Mouse (Mus musculus) embryonic facial prominence, embryonic 10.5 days (tissue): ENCODE measurements around the gene Adh1. TPM values are rescaled to one million over a fixed set of nuclear protein-coding genes. Genes with fewer than 3 reads are reported as not detected.

Source experiments
- DNase-seq: peaks from one replicate; pipeline ENCODE4 v3.0.0-alpha.2; 2017; ENCODE audit warnings: low spot score
- H3K27ac ChIP-seq: fragments of 300-500 bp; sonication (generic); replicated peaks from 2 replicates; pipeline ENCODE4 v1.5.1; 2016; ENCODE audit warnings: mild to moderate bottlenecking
- H3K27me3 ChIP-seq: fragments of 300-500 bp; sonication (generic); replicated peaks from 2 replicates; pipeline ENCODE4 v1.6.1; 2016; ENCODE audit warnings: low read depth, mild to moderate bottlenecking; ENCODE audit not compliant: poor library complexity, severe bottlenecking
- H3K36me3 ChIP-seq: fragments of 300-500 bp; sonication (generic); replicated peaks from 2 replicates; pipeline ENCODE4 v1.6.1; 2016; ENCODE audit warnings: mild to moderate bottlenecking, moderate library complexity
- H3K4me1 ChIP-seq: fragments of 300-500 bp; sonication (generic); 2 replicates; pipeline ENCODE4 v1.6.1; 2016
- H3K4me3 ChIP-seq: fragments of 300-500 bp; sonication (generic); 2 replicates; pipeline ENCODE4 v1.5.1; 2016; ENCODE audit warnings: mild to moderate bottlenecking, moderate library complexity
- H3K9me3 ChIP-seq: fragments of 300-500 bp; sonication (generic); 2 replicates; pipeline ENCODE4 v1.6.1; 2016; ENCODE audit warnings: mild to moderate bottlenecking
- WGBS: fragments of 180-500 bp; shearing (Covaris S2); methylation state at CpG from one replicate; pipeline ENCODE4 v1.1.7; 2016; 5-methylcytosine and 5-hydroxymethylcytosine counted together
- polyA plus RNA-seq: library from polyadenylated mRNA; unstranded; fragments of >200 nt; fragmentation: Nextera tagmentation; extraction: Ambion mirVana; gene quantifications from 2 replicates; pipeline ENCODE4 v1.2.1, GENCODE M21; 2016

Gene Adh1
- polyA plus RNA-seq, 1 experiment from 2014 or later: not detected

DNA sequence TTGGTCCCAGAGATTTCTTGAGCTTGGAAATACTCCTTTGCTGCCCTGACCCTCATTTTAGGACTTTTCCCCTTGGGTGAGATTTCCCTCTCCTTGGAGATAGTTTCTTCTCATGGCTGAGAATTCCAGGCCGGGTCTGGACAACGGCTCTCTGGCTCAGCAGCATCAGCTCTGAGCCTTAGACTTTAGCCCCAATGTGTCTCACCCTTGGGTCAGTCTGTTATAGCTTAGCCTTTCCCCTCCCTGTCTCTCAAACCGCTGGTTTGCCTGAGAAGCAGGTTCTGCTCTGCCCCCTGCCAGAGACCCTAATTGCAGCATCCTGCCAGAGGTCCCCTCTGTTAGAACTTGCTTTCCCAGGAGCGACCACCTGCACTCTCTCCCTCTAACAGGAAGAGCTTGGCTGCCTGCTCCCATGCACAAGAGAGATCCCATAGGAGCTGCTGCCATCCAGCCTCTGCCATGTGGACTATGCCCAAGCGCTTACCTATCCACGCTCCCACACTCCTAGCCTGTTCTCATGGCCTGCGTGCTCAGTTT, 16.4 kb upstream of the Adh1 start:
- Histone ChIP-seq H3K27ac (no peak overlapping the region; the same call in 1 of the 2 replicates), H3K4me1 (peaks cover 3% of the 10 kb centered on the region; the same call in 1 of the 2 replicates), H3K9me3 (no peaks in the 10 kb centered on the region), H3K4me3 (no peak overlapping the region), H3K27me3 (no peaks in the 10 kb centered on the region), H3K36me3 (no peaks in the 10 kb centered on the region)
- WGBS: 78% methylated on average over 7 of the region's 7 CpGs
- DNase-seq: no peak

- no peak for DNase-seq
- Histone ChIP-seq H3K27me3 (no peaks in the 10 kb centered on the region), H3K4me3 (no peak overlapping the region), H3K27ac (no peak overlapping the region), H3K9me3 (no peaks in the 10 kb centered on the region), H3K4me1 (peaks cover 3% of the 10 kb centered on the region; the same call in 1 of the 2 replicates), H3K36me3 (no peaks in the 10 kb centered on the region)
Observed at GRCm38 (mm10) chr3:138246511-138247020, 14.2 kb upstream of the Adh1 start.

DNA sequence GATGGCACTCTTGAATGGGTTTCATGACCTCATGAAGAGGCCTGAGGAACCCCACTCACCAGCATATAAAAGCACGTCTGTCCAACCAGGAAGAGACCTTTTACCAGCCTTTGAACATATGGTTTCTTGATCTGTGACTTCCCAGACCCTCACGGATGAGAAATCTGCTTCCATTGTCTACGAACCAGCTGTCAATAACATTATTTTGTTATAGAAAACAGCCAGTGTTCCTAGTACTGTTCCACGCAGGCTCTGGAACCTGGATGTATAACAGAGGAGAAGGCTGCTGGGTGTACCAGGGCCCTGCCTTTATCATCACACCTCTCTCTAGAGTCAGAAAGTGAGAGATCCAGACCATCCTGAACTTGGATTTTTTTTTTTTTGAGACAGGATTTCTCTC, 13.6 kb upstream of the Adh1 start:
- H3K27me3 ChIP-seq: no peaks in the 10 kb centered on the region
- WGBS: 84% methylated on average over 4 of the region's 4 CpGs
- peaks cover 3% of the 10 kb centered on the region; the same call in 1 of the 2 replicates for H3K4me1 ChIP-seq
- no peak overlapping the region for H3K4me3 ChIP-seq
- no peak overlapping the region for H3K27ac ChIP-seq
- no peak for DNase-seq
- no peaks in the 10 kb centered on the region for H3K9me3 ChIP-seq
- H3K36me3 ChIP-seq: no peaks in the 10 kb centered on the region

- no peak for DNase-seq
- WGBS: 85% methylated on average over 7 of the region's 7 CpGs
- no peaks in the 10 kb centered on the region for H3K9me3 ChIP-seq
Observed at GRCm38 (mm10) chr3:138248011-138248410, 12.8 kb upstream of the Adh1 start.

DNA sequence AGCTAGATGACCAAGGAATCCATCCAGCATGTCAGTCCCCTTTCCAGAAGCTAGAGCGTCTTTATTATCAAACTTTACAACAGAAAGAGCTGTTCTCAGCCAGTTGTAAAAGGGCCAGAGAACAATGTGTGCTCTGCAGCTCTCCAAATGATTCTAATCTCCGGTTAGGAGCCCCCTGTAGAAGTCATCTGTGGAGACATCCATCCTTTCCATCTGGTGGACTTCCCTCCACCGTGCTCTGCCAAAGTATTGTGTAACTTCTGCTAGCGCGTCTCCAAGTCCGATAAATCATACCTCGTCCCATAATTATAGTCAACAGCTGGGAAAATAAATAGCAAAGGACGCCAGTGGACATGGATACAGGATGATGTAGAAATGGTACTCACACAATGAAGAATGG, 12.0 kb upstream of the Adh1 start:
- Histone ChIP-seq H3K4me3 (no peak overlapping the region), H3K27me3 (no peaks in the 10 kb centered on the region), H3K36me3 (no peaks in the 10 kb centered on the region), H3K9me3 (no peaks in the 10 kb centered on the region), H3K27ac (no peak overlapping the region), H3K4me1 (peaks cover 3% of the 10 kb centered on the region; the same call in 1 of the 2 replicates)
- DNase-seq: no peak
- WGBS: 93% methylated on average over 8 of the region's 8 CpGs

More at GRCm38 (mm10) chr3:138248011-138248410, 12.8 kb upstream of the Adh1 start:
- no peaks in the 10 kb centered on the region for H3K27me3 ChIP-seq
- H3K4me3 ChIP-seq: no peak overlapping the region
- no peak overlapping the region for H3K27ac ChIP-seq
- peaks cover 3% of the 10 kb centered on the region; the same call in 1 of the 2 replicates for H3K4me1 ChIP-seq
- H3K36me3 ChIP-seq: no peaks in the 10 kb centered on the region

DNA sequence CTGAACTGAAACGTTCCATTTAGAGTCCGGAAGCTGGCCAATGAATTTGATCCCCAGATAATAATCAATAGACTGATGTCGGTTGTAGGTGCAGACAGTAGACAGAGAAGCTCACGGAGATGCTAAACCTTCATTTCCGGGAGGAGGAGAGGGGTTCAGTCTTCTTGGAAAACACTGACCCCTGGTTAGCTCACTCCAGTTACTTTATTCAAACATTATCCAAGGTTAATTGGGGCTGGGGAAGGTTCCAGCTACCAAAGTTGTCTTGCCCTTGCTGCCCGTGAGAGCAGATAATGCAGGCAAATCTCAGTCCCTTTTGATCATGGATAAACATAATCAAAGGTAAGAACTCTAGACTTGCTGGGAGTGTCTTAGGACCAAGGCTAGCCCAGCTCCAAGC, 9.6 kb upstream of the Adh1 start:
- H3K4me3 ChIP-seq: no peak overlapping the region
- WGBS: 87% methylated on average over 6 of the region's 6 CpGs
- H3K4me1 ChIP-seq: peaks cover 8% of the 10 kb centered on the region; the same call in 1 of the 2 replicates
- no peaks in the 10 kb centered on the region for H3K9me3 ChIP-seq
- no peak for DNase-seq
- H3K36me3 ChIP-seq: no peaks in the 10 kb centered on the region
- no peaks in the 10 kb centered on the region for H3K27me3 ChIP-seq
- H3K27ac ChIP-seq: no peak overlapping the region

DNA sequence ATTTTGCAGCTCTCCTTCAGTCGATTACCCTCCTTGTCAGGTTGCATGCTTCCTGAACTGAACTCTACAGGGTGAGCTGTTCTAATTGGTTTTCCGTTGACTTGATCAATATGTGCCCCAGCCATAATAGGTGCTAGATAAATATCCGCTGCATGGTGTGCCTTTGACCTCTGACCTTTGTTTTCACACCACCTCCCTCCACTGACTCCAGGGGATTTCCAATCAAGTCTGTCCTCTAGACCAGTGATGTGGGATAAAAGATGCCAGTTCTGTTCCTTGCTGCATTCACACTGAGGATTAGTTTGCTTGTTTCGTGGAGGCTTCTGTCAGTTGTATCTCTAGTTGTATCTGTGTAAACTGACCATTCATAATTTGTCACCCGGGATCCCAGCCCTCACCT, 6.6 kb upstream of the Adh1 start:
- Histone ChIP-seq H3K36me3 (no peaks in the 10 kb centered on the region), H3K9me3 (no peaks in the 10 kb centered on the region), H3K4me3 (no peak overlapping the region), H3K4me1 (peaks cover 8% of the 10 kb centered on the region; the same call in 1 of the 2 replicates), H3K27me3 (no peaks in the 10 kb centered on the region), H3K27ac (no peak overlapping the region)
- no peak for DNase-seq
- WGBS: 53% methylated on average over 5 of the region's 5 CpGs

- H3K9me3 ChIP-seq: no peaks in the 10 kb centered on the region
- no peaks in the 10 kb centered on the region for H3K27me3 ChIP-seq
- no peak for DNase-seq
- H3K27ac ChIP-seq: no peak overlapping the region
- H3K36me3 ChIP-seq: no peaks in the 10 kb centered on the region
- H3K4me1 ChIP-seq: peaks cover 8% of the 10 kb centered on the region; the same call in 1 of the 2 replicates
- WGBS: 75% methylated on average over 3 of the region's 3 CpGs
- no peak overlapping the region for H3K4me3 ChIP-seq
Observed at GRCm38 (mm10) chr3:138255366-138255765, 5.4 kb upstream of the Adh1 start.

GRCm38 (mm10) chr3:138255780-138256550, 4.8 kb upstream of the Adh1 start:
- Histone ChIP-seq H3K4me3 (no peak overlapping the region), H3K27ac (no peak overlapping the region), H3K9me3 (no peaks in the 10 kb centered on the region), H3K36me3 (no peaks in the 10 kb centered on the region), H3K27me3 (no peaks in the 10 kb centered on the region), H3K4me1 (peaks cover 8% of the 10 kb centered on the region; the same call in 1 of the 2 replicates)
- no peak for DNase-seq
- WGBS: 81% methylated on average over 9 of the region's 9 CpGs

DNA sequence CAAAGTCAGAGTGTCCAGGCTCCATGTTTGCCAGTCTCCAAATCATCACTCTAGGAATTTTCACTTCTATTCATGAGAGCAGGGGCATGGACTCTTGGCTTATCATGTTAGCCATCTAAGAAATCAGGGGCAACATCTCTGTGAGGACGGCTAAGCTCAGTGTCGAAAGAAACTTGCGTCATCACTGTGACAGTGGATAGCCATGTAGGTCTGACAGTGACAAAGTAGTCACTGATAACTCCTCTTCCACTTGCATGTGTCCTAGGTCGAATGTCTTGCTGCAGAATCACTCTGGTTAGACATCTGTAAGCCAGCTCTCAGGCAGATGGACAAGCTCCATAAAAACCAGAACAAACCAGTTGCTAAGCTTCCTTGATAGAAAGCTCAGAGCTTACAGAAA, 1.8 kb downstream of the Adh1 start:
- H3K9me3 ChIP-seq: no peaks in the 10 kb centered on the region
- no peak for DNase-seq
- no peak overlapping the region for H3K27ac ChIP-seq
- 86% methylated on average over 4 of the region's 4 CpGs for WGBS
- H3K4me1 ChIP-seq: peaks cover 6% of the 10 kb centered on the region; the same call in 1 of the 2 replicates
- H3K4me3 ChIP-seq: no peak overlapping the region
- H3K27me3 ChIP-seq: no peaks in the 10 kb centered on the region
- no peaks in the 10 kb centered on the region for H3K36me3 ChIP-seq

GRCm38 (mm10) chr3:138263154-138263930, 2.6 kb downstream of the Adh1 start:
- DNase-seq: no peak
- peaks cover 6% of the 10 kb centered on the region; the same call in 1 of the 2 replicates for H3K4me1 ChIP-seq
- no peak overlapping the region for H3K27ac ChIP-seq
- no peaks in the 10 kb centered on the region for H3K27me3 ChIP-seq
- no peaks in the 10 kb centered on the region for H3K36me3 ChIP-seq
- 81% methylated on average over 5 of the region's 5 CpGs for WGBS
- no peak overlapping the region for H3K4me3 ChIP-seq
- no peaks in the 10 kb centered on the region for H3K9me3 ChIP-seq

DNA sequence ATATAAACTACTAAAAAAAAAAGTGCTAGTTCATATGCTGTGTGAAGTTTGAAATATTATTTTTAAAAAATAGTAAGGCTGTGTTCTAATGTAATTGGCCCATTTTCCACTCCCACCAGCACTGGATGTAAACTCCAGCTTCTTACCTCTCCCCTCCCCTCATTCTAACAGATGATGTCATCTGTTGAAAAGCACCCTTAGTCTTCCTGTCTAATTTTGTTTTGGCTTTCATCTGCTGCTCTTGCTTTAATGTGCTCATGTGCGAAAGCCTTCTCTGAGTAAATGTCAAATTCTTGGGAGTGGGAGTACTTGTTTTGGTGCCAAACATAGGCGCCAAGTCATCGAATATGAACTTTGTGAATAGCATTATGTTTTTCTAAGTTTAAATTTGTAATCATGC, 3.9 kb downstream of the Adh1 start:
- 84% methylated on average over 3 of the region's 3 CpGs for WGBS
- Histone ChIP-seq H3K9me3 (no peaks in the 10 kb centered on the region), H3K4me1 (peaks cover 6% of the 10 kb centered on the region; the same call in 1 of the 2 replicates), H3K4me3 (no peak overlapping the region), H3K36me3 (no peaks in the 10 kb centered on the region), H3K27me3 (no peaks in the 10 kb centered on the region), H3K27ac (no peak overlapping the region)
- DNase-seq: no peak
